Mouse (Mus musculus): ENCODE measurements around the gene Gna12.

- no peak for TF ChIP-seq GATA1 (IDR thresholded peaks at IDR 0.05; ENCODE audit: low read length)
- TF ChIP-seq TAL1 (IDR thresholded peaks at IDR 0.05; ENCODE audit: low read length): no peak
Measured at GRCm38 (mm10) chr5:140801782-140802181, 28.4 kb downstream of the Gna12 start.
